In the genomic region with DNA sequence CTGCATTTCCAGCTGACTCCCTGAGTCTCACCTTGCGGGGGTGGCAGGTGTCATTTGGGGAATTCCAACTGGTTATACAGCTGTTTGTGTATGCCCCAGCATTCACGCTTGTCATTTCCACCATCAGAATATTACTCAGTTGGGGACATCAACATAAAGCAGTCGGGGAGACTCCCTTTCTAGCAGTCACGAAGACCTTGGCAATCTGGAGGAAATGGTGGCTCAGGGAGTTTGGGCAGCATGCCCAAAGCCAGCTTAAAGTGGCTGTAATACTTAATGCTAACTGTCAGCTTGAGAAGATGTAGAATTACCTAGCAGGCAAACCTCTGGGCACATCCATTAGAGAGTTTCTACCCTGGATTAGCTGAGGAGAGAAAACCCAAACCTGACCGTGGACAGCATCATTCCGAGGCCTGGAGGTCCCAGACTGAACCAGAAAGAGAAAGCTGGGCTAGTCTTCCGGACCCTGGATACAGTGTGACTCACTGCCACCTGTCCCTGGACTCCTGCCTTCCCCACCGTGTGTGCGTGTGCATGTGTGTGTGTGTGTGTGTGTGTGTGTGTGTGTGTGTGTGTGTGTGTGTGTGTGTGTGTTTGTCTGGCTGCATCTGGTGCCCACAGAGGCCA, we compare ENCODE assay signal across 24 mouse cellular contexts. TPM values are rescaled to one million over a fixed set of nuclear protein-coding genes. Genes with fewer than 3 reads are reported as not detected.
DNase-seq lines count a peak whose midpoint lies in the region; ATAC-seq and TF ChIP-seq lines count a peak whose summit lies in the region.
"Had no signal": no experiment of that assay in that cellular context is flagged by ENCODE, and none has a peak within 500 bp of the region (broad histone marks: within the 10 kb centered on the region; RNA-seq: fewer than 3 reads in every experiment).

No protein-coding gene starts in this region.

- no peak overlapping the region for H3K4me2 ChIP-seq in midbrain, embryonic 11.5 days
- H3K4me2 ChIP-seq in lung, postnatal 0 days (replicated peaks; ENCODE audit: low read depth, low read length): no peak overlapping the region
- H3K4me2 ChIP-seq: liver, embryonic 13.5 days; lung, embryonic 14.5 days; stomach, embryonic 15.5 days had no signal

- DNase-seq in cerebellum, postnatal 25 days: peak; percentile 57 to 65
- DNase-seq in cerebellum, adult 9-11 months: no peak
- DNase-seq in midbrain, embryonic 10.5 days (ENCODE audit: low spot score): no peak
- no peak for DNase-seq in midbrain, embryonic 11.5 days (ENCODE audit: low spot score, missing footprints)
- DNase-seq in MN1 (ENCODE audit: low spot score): peak; percentile 33
- no peak for DNase-seq in right cerebral cortex, postnatal 10 days (ENCODE audit: low spot score in 2 of 2)
- no peak for DNase-seq in lung, postnatal 0 days (ENCODE audit: low spot score)
- DNase-seq: gastrocnemius, postnatal 25 days; heart, adult 2 months; heart, postnatal 36 days; kidney, adult 9 months; kidney, postnatal 36 days; layer of hippocampus, adult 9-11 months; liver, embryonic 13.5 days; lung, embryonic 14.5 days; lung, postnatal 4 days; right cerebral cortex, postnatal 14 days; spleen, adult 18-20 months; thymus, adult 18-20 months; thymus, postnatal 4 days had no signal

- no peak overlapping the region; the same call in 1 of the 2 replicates for H3K9ac ChIP-seq in midbrain, embryonic 11.5 days (ENCODE audit: low read length)
- H3K9ac ChIP-seq in lung, postnatal 0 days (replicated peaks; ENCODE audit: low read depth): no peak overlapping the region
- H3K9ac ChIP-seq: liver, embryonic 13.5 days; lung, embryonic 14.5 days; stomach, embryonic 15.5 days had no signal

- ATAC-seq in midbrain, embryonic 11.5 days (ENCODE audit: low FRiP score): no peak
- ATAC-seq in inflammation-experienced regulatory T-cells, adult 6 months: peak; percentile 69
- no peak for ATAC-seq in lung, postnatal 0 days
- ATAC-seq: forebrain, embryonic 14.5 days had no signal

- peaks cover 65% of the 10 kb centered on the region for H3K4me1 ChIP-seq in midbrain, embryonic 10.5 days
- peaks cover 15% of the 10 kb centered on the region for H3K4me1 ChIP-seq in midbrain, embryonic 11.5 days (ENCODE audit: control insufficient read depth, insufficient read depth, low read length)
- peaks cover 5% of the 10 kb centered on the region; the same call in 1 of the 2 replicates for H3K4me1 ChIP-seq in lung, postnatal 0 days (ENCODE audit: insufficient read depth, low read depth, low read length)

- 89% methylated on average over 9 of the region's 9 CpGs for WGBS in midbrain, embryonic 10.5 days
- 89% methylated on average over 9 of the region's 9 CpGs for WGBS in midbrain, embryonic 11.5 days
- 49% methylated on average over 7 of the region's 9 CpGs for WGBS in lung, postnatal 0 days

- H3K27me3 ChIP-seq in midbrain, embryonic 10.5 days (ENCODE audit: low read depth, poor library complexity, severe bottlenecking): no peaks in the 10 kb centered on the region
- no peaks in the 10 kb centered on the region for H3K27me3 ChIP-seq in midbrain, embryonic 11.5 days (ENCODE audit: control insufficient read depth, insufficient read depth, low read length)
- no peaks in the 10 kb centered on the region for H3K27me3 ChIP-seq in lung, postnatal 0 days (replicated peaks; ENCODE audit: insufficient read depth, low read length)
- H3K27me3 ChIP-seq: stomach, embryonic 15.5 days had no signal

- peak overlapping the region; percentile 74 for H3K27ac ChIP-seq in midbrain, embryonic 10.5 days (replicated peaks)
- H3K27ac ChIP-seq in midbrain, embryonic 11.5 days (ENCODE audit: low read depth, low read length): no peak overlapping the region
- no peak overlapping the region for H3K27ac ChIP-seq in lung, postnatal 0 days (ENCODE audit: low read length)
- H3K27ac ChIP-seq: heart, adult 2 months; liver, embryonic 13.5 days; stomach, embryonic 15.5 days had no signal

- no peaks in the 10 kb centered on the region for H3K36me3 ChIP-seq in midbrain, embryonic 10.5 days
- H3K36me3 ChIP-seq in midbrain, embryonic 11.5 days (ENCODE audit: control insufficient read depth, insufficient read depth, low read length): no peaks in the 10 kb centered on the region
- no peaks in the 10 kb centered on the region for H3K36me3 ChIP-seq in lung, postnatal 0 days (ENCODE audit: insufficient read depth, low read length)
- H3K36me3 ChIP-seq: liver, embryonic 13.5 days; stomach, embryonic 15.5 days had no signal

- H3K4me3 ChIP-seq in midbrain, embryonic 10.5 days: no peak overlapping the region
- H3K4me3 ChIP-seq in midbrain, embryonic 11.5 days (ENCODE audit: low read depth, low read length): no peak overlapping the region
- no peak overlapping the region for H3K4me3 ChIP-seq in lung, postnatal 0 days (ENCODE audit: low read depth, low read length)
- H3K4me3 ChIP-seq: erythroblast, embryonic 14.5 days; heart, adult 2 months; liver, embryonic 13.5 days; stomach, embryonic 15.5 days had no signal

- H3K9me3 ChIP-seq in midbrain, embryonic 10.5 days (replicated peaks): no peaks in the 10 kb centered on the region
- no peaks in the 10 kb centered on the region for H3K9me3 ChIP-seq in midbrain, embryonic 11.5 days (ENCODE audit: control insufficient read depth, low read length)
- no peaks in the 10 kb centered on the region for H3K9me3 ChIP-seq in lung, postnatal 0 days (ENCODE audit: low read length)
- H3K9me3 ChIP-seq: liver, embryonic 13.5 days; stomach, embryonic 15.5 days had no signal

- TF ChIP-seq EP300 in lung, postnatal 0 days (IDR thresholded peaks at IDR 0.05): no peak

- no peak for TF ChIP-seq CTCF in lung, postnatal 0 days (IDR thresholded peaks at IDR 0.05)

RNA-seq across cellular contexts. Expression of a gene that starts 13.5 kb away (rescaled TPM):
- 31.6 and 31.7 TPM in 2 replicates for polyA plus RNA-seq in midbrain, embryonic 10.5 days (2016; fragmentation: Nextera tagmentation; extraction: Ambion mirVana)
- 26.6 and 27.5 TPM in 2 replicates for polyA plus RNA-seq in midbrain, embryonic 11.5 days (2014; fragmentation: Nextera tagmentation; extraction: Ambion mirVana)
- 10 to 100 TPM; 18.2 to 32.0 (median 23.3) TPM for polyA plus RNA-seq in inflammation-experienced regulatory T-cells, adult 6 months (2017; shearing (Covaris generic))
- polyA plus RNA-seq in lung, postnatal 0 days (2015; fragmentation: Nextera tagmentation; extraction: Ambion mirVana): 65.7 and 80.9 TPM in 2 replicates

Comparison
In these comparisons a context has a peak if more than half of its experiments do, and no peak if none do; other contexts are left out.
1. DNase-seq: peak in cerebellum, postnatal 25 days (2 of 2) and MN1 (single experiment); none in cerebellum, adult 9-11 months (single experiment), midbrain, embryonic 10.5 days (single experiment), midbrain, embryonic 11.5 days (single experiment), right cerebral cortex, postnatal 10 days (0 of 2) and lung, postnatal 0 days (single experiment).